ENCODE assay signal across 9 mouse cellular contexts in genomic region chr16:31707326-31707725, GRCm38 (mm10).
"Had no signal": no experiment of that assay in that cellular context is flagged by ENCODE, and none has a peak within 500 bp of the region (broad histone marks: within the 10 kb centered on the region; RNA-seq: fewer than 3 reads in every experiment).

No protein-coding gene starts in this region.

- DNase-seq: layer of hippocampus, postnatal 36 days; liver, embryonic 13.5 days; lung, adult 2 months; lung, postnatal 14 days; lung, postnatal 4 days; retina, postnatal 1 day; right cerebral cortex, postnatal 25 days; thymus, adult 18-20 months; thymus, postnatal 36 days had no signal
